Mouse (Mus musculus) embryonic stem cell, embryonic (primary cell): ENCODE results near the gene Akain1.

ENCODE experiments used
- CTCF ChIA-PET, 4 experiments: fragments of 300-600 bp in 2 of 4; fragments of 350-600 bp in 2 of 4; sonication (Branson Sonifier 250); formaldehyde crosslinking; loops; one replicate each; lab custom pipeline; 2022; ENCODE audit warnings: inconsistent platforms in 2 of 4; lab: Charles Lee
- POLR2A ChIA-PET, 4 experiments: fragments of 300-600 bp in 2 of 4; fragments of 350-600 bp in 2 of 4; sonication (Branson Sonifier 250); formaldehyde crosslinking; loops; one replicate each; lab custom pipeline; 2022; ENCODE audit warnings: antibody characterized with exemption in 4 of 4, inconsistent platforms in 1 of 4; lab: Charles Lee

Gene Akain1

GRCm38 (mm10) chr17:69438990-69439491 lies at the start of gene Akain1:
TSS of gene Akain1 (plus strand) at chr17:69439326.
- CTCF ChIA-PET = interaction anchor here in 1 of 4 experiments (1.4 kb wide), 1 partner anchor 36 kb away, joined by 3 read pairs; no protein-coding TSS in a partner anchor
- POLR2A ChIA-PET = interaction anchor here (0.6 to 1.7 kb wide), 17 partner anchors 9 to 162 kb away, joined by 3 to 26 read pairs (median 3); partner anchors contain the start of gene Zbtb14 (in 3 of the 4)

GRCm38 (mm10) chr17:69396147-69397033 lies 42.7 kb upstream of the Akain1 start:
- POLR2A ChIA-PET = interaction anchor here in 3 of 4 experiments (0.6 to 2.4 kb wide), 10 partner anchors 13 to 119 kb away, joined by 3 to 34 read pairs (median 4); partner anchors contain the start of gene Zbtb14 (in 3 of the 3)
- CTCF ChIA-PET = interaction anchor here in 2 of 4 experiments (0.5 to 1.2 kb wide), 2 partner anchors 13 to 380 kb away, joined by 3 to 4 read pairs; no protein-coding TSS in a partner anchor

- CTCF ChIA-PET = no interaction called here
- POLR2A ChIA-PET = interaction anchor here in 3 of 4 experiments (0.6 to 2.4 kb wide), 15 partner anchors 9 to 120 kb away, joined by 3 to 34 read pairs (median 4); partner anchors contain the start of genes Zbtb14 (in 3 of the 3) and Akain1 (in 1 of the 3)
Measured at GRCm38 (mm10) chr17:69397163-69397562, 42.0 kb upstream of the Akain1 start.

- CTCF ChIA-PET = interaction anchor here in 1 of 4 experiments (0.5 kb wide), 1 partner anchor 277 kb away, joined by 3 read pairs; no protein-coding TSS in a partner anchor
- POLR2A ChIA-PET = interaction anchor here in 3 of 4 experiments (0.5 to 2.4 kb wide), 14 partner anchors 10 to 1390 kb away, joined by 3 to 34 read pairs (median 5); partner anchors contain the start of genes Zbtb14 (in 3 of the 3) and Akain1 (in 1 of the 3)
Measured at GRCm38 (mm10) chr17:69398092-69398491, 41.0 kb upstream of the Akain1 start.

- ChIA-PET CTCF (interaction anchor here in 2 of 4 experiments (0.8 to 1.1 kb wide), 2 partner anchors 19 to 98 kb away, joined by 3 read pairs; partner anchors contain the start of gene Zbtb14 (in 1 of the 2)), POLR2A (no interaction called here)
Measured at GRCm38 (mm10) chr17:69401146-69401545, 38.0 kb upstream of the Akain1 start.

GRCm38 (mm10) chr17:69416163-69416562 lies 23.0 kb upstream of the Akain1 start:
- ChIA-PET POLR2A (interaction anchor here (0.6 to 4.9 kb wide), 11 partner anchors 14 to 1246 kb away, joined by 3 to 36 read pairs (median 4); partner anchors contain the start of gene Zbtb14 (in 2 of the 4)), CTCF (no interaction called here)

- ChIA-PET POLR2A (interaction anchor here (0.7 to 4.9 kb wide), 17 partner anchors 15 to 624 kb away, joined by 3 to 36 read pairs (median 4); partner anchors contain the start of genes Akain1 (in 2 of the 4) and Zbtb14 (in 2 of the 4)), CTCF (no interaction called here)
Measured at GRCm38 (mm10) chr17:69416920-69417661, 22.0 kb upstream of the Akain1 start.

GRCm38 (mm10) chr17:69417724-69418373 lies 21.3 kb upstream of the Akain1 start:
- CTCF ChIA-PET = no interaction called here
- POLR2A ChIA-PET = interaction anchor here (0.6 to 4.9 kb wide), 14 partner anchors 18 to 1589 kb away, joined by 3 to 36 read pairs (median 4); partner anchors contain the start of genes Akain1 (in 3 of the 4) and Zbtb14 (in 3 of the 4)

GRCm38 (mm10) chr17:69421592-69421991 lies 17.5 kb upstream of the Akain1 start:
- POLR2A ChIA-PET = interaction anchor here in 3 of 4 experiments (0.7 to 2.0 kb wide), 6 partner anchors 17 to 1612 kb away, joined by 3 to 8 read pairs (median 4); partner anchors contain the start of genes Zbtb14 (in 2 of the 3) and Akain1 (in 1 of the 3)
- CTCF ChIA-PET = no interaction called here

GRCm38 (mm10) chr17:69437836-69438235 lies 1.3 kb upstream of the Akain1 start:
- ChIA-PET CTCF (no interaction called here), POLR2A (interaction anchor here in 2 of 4 experiments (0.6 to 1.7 kb wide), 6 partner anchors 13 to 161 kb away, joined by 3 to 26 read pairs (median 4); partner anchors contain the start of gene Zbtb14 (in 1 of the 2))

GRCm38 (mm10) chr17:69438486-69438885 lies 640 bp upstream of the Akain1 start:
- ChIA-PET POLR2A (interaction anchor here in 3 of 4 experiments (0.7 to 1.7 kb wide), 13 partner anchors 10 to 161 kb away, joined by 3 to 26 read pairs (median 3); partner anchors contain the start of gene Zbtb14 (in 2 of the 3)), CTCF (interaction anchor here in 1 of 4 experiments (1.4 kb wide), 1 partner anchor 37 kb away, joined by 3 read pairs; no protein-coding TSS in a partner anchor)

- ChIA-PET POLR2A (interaction anchor here (0.6 to 1.7 kb wide), 17 partner anchors 9 to 174 kb away, joined by 3 to 26 read pairs (median 3); partner anchors contain the start of gene Zbtb14 (in 3 of the 4)), CTCF (interaction anchor here in 1 of 4 experiments (1.4 kb wide), 1 partner anchor 35 kb away, joined by 3 read pairs; no protein-coding TSS in a partner anchor)
Measured at GRCm38 (mm10) chr17:69439571-69440480, 700 bp downstream of the Akain1 start.

- ChIA-PET POLR2A (interaction anchor here in 3 of 4 experiments (0.9 to 1.2 kb wide), 5 partner anchors 24 to 175 kb away, joined by 3 to 7 read pairs (median 4); partner anchors contain the start of gene Zbtb14 (in 1 of the 3)), CTCF (interaction anchor here in 1 of 4 experiments (1.0 kb wide), 1 partner anchor 34 kb away, joined by 3 read pairs; no protein-coding TSS in a partner anchor)
Measured at GRCm38 (mm10) chr17:69441041-69441440, 1.9 kb downstream of the Akain1 start.

- CTCF ChIA-PET = no interaction called here
- POLR2A ChIA-PET = interaction anchor here in 2 of 4 experiments (0.7 to 1.5 kb wide), 2 partner anchors 10 to 66 kb away, joined by 3 to 4 read pairs; partner anchors contain the start of genes Akain1 (in 1 of the 2) and Zbtb14 (in 1 of the 2)
Measured at GRCm38 (mm10) chr17:69448679-69449078, 9.6 kb downstream of the Akain1 start.

GRCm38 (mm10) chr17:69461680-69462079 lies 22.6 kb downstream of the Akain1 start:
- ChIA-PET CTCF (no interaction called here), POLR2A (no interaction called here)

- ChIA-PET POLR2A (no interaction called here), CTCF (no interaction called here)
Measured at GRCm38 (mm10) chr17:69463037-69463436, 23.9 kb downstream of the Akain1 start.
